Mouse (Mus musculus): Measurements from ENCODE around the gene Sema4b.

- TF ChIP-seq CTCF (IDR thresholded peaks at IDR 0.05; ENCODE audit: low read depth, low read length) (no peak), TAL1 (conservative IDR thresholded peaks at IDR 0.05; ENCODE audit: low read depth, low read length) (no peak), POLR2AphosphoS5 (IDR thresholded peaks at IDR 0.05; ENCODE audit: insufficient replicate concordance, low read depth, low read length) (no peak)
These were observed 66.2 kb downstream of the Sema4b start for GRCm38 (mm10) chr7:80252886-80253285.

Measured in G1E (cell line).